ENCODE assay signal across 9 mouse cellular contexts in genomic region chr15:45453797-45454196, GRCm38 (mm10).
DNase-seq lines count a peak whose midpoint lies in the region; ATAC-seq lines count a peak whose summit lies in the region.
"Had no signal": no experiment of that assay in that cellular context is flagged by ENCODE, and none has a peak within 500 bp of the region (broad histone marks: within the 10 kb centered on the region; RNA-seq: fewer than 3 reads in every experiment).

No protein-coding gene starts in this region.

- H3K27ac ChIP-seq in forebrain, embryonic 14.5 days (ENCODE audit: low read depth, low read length) = no peak overlapping the region
- H3K27ac ChIP-seq in forebrain, embryonic 10.5 days = no peak overlapping the region
- H3K27ac ChIP-seq: heart, embryonic 13.5 days had no signal

- no peak overlapping the region for H3K4me2 ChIP-seq in forebrain, embryonic 14.5 days (ENCODE audit: low read length)
- H3K4me2 ChIP-seq: heart, embryonic 13.5 days had no signal

- no peaks in the 10 kb centered on the region for H3K36me3 ChIP-seq in forebrain, embryonic 14.5 days (ENCODE audit: control insufficient read depth, insufficient read depth, low read length)
- H3K36me3 ChIP-seq in forebrain, embryonic 10.5 days (replicated peaks) = no peaks in the 10 kb centered on the region
- H3K36me3 ChIP-seq: heart, embryonic 13.5 days had no signal

- peak; percentile 83; the same call in 1 of the 2 replicates for ATAC-seq in forebrain, embryonic 14.5 days
- ATAC-seq in CD4-positive, CD25-positive, alpha-beta regulatory T cell, adult 4 months = no peak
- ATAC-seq in erythroid progenitor cell, adult 5-6 weeks (replicated peaks; ENCODE audit: low FRiP score, poor library complexity, severe bottlenecking) = no peak

- no peaks in the 10 kb centered on the region for H3K4me1 ChIP-seq in forebrain, embryonic 14.5 days (ENCODE audit: control insufficient read depth, insufficient read depth, low read length)
- H3K4me1 ChIP-seq in forebrain, embryonic 10.5 days = no peaks in the 10 kb centered on the region
- H3K4me1 ChIP-seq: heart, embryonic 13.5 days had no signal

- no peaks in the 10 kb centered on the region for H3K27me3 ChIP-seq in forebrain, embryonic 14.5 days (replicated peaks; ENCODE audit: control insufficient read depth, insufficient read depth, low read length)
- no peaks in the 10 kb centered on the region for H3K27me3 ChIP-seq in forebrain, embryonic 10.5 days (ENCODE audit: poor library complexity, severe bottlenecking)
- H3K27me3 ChIP-seq: heart, embryonic 13.5 days had no signal

- H3K4me3 ChIP-seq in forebrain, embryonic 14.5 days (ENCODE audit: low read depth, low read length) = no peak overlapping the region
- no peak overlapping the region for H3K4me3 ChIP-seq in forebrain, embryonic 10.5 days
- H3K4me3 ChIP-seq: heart, embryonic 13.5 days had no signal

- no peak overlapping the region for H3K9ac ChIP-seq in forebrain, embryonic 14.5 days (ENCODE audit: low read length)
- H3K9ac ChIP-seq: heart, embryonic 13.5 days had no signal

- peak; percentile 76 for DNase-seq in forebrain, embryonic 14.5 days (ENCODE audit: low spot score)
- no peak for DNase-seq in forebrain, embryonic 10.5 days (ENCODE audit: extremely low spot score, low spot score)
- peak; percentile 33 for DNase-seq in testis, postnatal 10 days (ENCODE audit: low spot score)
- DNase-seq in testis, postnatal 14 days (ENCODE audit: low spot score) = no peak
- peak; percentile 17 to 52 for DNase-seq in layer of hippocampus, postnatal 25 days (ENCODE audit: extremely low spot score in 1 of 2, low spot score in 1 of 2)
- DNase-seq in kidney, adult 8-10 months = no peak

- 74% methylated on average over 1 of the region's 1 CpGs for WGBS in forebrain, embryonic 14.5 days
- WGBS in forebrain, embryonic 10.5 days = 96% methylated on average over 1 of the region's 1 CpGs

- H3K9me3 ChIP-seq in forebrain, embryonic 14.5 days (replicated peaks; ENCODE audit: control insufficient read depth, low read length) = no peaks in the 10 kb centered on the region
- H3K9me3 ChIP-seq in forebrain, embryonic 10.5 days = no peaks in the 10 kb centered on the region
- H3K9me3 ChIP-seq: heart, embryonic 13.5 days had no signal

Comparison
In these comparisons a context has a peak if more than half of its experiments do, and no peak if none do; other contexts are left out.
1. DNase-seq: peak in forebrain, embryonic 14.5 days (single experiment), testis, postnatal 10 days (single experiment) and layer of hippocampus, postnatal 25 days (2 of 2); none in forebrain, embryonic 10.5 days (single experiment), testis, postnatal 14 days (single experiment) and kidney, adult 8-10 months (0 of 2).